Mouse (Mus musculus): ENCODE measurements around the gene Fam76a.
A peak's percentile ranks its signal among the peaks of the same experiment; 100 is the strongest.

The Fam76a gene

DNA sequence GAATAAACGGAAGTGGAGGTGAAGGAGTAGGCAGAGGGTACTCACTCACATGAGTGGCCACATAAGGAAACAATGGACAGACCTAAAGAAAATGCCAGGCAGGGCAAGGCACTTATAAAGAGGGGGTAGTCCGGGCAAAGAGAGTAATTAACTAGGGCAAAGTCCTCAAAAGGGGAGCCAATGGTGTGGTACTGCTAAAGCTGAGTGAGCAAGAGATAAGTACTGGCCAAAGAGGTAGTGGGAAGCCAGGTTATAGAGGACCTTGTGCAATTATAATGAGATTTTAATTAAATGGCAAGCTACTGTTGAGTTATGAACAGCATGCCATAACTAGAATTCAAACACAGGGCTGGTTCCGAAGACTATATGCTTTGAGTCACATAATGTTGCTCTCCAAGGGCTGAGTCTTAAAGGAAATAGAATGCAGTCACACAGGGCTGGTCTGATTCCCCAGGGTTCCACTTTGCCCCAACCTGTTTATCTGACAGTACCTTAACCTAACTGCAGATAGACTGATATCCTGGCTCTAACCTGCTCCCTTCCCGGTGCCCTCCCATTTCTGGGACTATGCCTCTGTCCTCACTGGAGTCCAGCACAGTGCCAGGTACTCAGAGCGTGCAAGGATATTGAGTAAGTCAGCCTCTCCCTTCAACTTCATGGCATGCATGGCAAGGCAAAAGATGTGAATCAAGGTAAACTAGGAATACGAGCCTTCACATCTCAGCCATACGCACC, 47.8 kb downstream of the Fam76a start:
- TF ChIP-seq GATA4 (IDR thresholded peaks at IDR 0.05; ENCODE audit: insufficient replicate concordance, low read length): no peak

DNA sequence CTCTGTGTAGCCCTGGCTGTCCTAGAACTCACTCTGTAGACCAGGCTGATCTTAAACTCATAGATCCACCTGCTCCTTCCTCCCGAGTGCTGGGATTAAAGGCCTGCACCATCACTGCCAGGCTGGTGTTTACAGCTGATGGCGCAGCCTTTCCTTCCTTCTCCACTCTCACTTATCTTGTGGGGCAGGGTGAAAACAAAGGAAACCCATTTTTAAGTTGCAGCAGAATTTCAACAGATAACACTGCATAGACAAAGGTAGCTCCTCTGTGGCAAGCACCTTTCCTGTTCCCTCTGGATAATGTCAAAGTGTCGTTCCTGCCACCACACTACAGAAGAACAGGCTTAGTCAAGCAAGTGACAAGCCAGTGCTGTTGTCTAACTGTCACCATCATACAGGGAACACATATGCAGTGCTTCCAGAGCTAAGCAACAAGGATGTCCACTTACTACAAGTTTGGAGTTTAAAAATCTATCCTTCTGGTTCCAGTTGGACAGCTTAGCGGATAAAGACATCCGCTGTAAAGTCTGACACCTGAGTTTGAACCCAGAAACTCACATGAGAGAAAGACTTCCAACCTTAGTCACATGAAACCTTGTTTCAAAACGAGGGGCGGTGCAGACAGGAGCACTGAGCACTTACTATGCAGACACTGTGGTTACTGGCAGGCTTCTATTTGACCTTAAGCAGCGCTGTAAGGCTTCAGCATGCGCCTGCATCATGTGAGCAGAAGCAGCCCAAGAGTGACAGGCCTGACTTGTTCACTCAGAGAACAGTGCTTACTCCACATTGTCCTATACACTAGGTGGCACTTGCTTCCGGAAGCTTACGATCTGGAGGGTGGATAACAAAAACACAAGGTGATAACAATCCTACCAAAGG, 48.6 kb downstream of the Fam76a start:
- peak; percentile 55; the same call in 1 of the 2 replicates for TF ChIP-seq GATA4 (IDR thresholded peaks at IDR 0.05; ENCODE audit: insufficient replicate concordance, low read length)

DNA sequence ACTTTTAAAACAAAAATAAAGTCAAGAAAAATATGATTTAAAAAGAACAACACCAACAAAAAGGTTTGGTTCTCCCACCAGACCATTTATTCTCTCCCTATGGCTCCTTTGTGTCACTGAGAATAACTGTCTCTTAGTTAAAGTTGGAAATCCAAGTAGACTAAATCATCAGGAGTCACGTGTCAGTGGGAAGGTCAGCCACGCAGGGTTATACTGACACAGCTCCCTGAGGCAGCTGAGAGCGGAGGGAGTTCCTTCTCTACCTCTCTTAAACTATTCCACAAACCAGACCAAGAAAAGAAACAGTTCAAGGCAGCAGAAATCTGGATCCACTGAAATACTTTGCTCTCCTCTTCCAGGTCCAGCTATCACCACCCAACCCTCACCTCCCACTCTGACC, 51.2 kb downstream of the Fam76a start:
- TF ChIP-seq GATA4 (IDR thresholded peaks at IDR 0.05; ENCODE audit: insufficient replicate concordance, low read length): no peak

DNA sequence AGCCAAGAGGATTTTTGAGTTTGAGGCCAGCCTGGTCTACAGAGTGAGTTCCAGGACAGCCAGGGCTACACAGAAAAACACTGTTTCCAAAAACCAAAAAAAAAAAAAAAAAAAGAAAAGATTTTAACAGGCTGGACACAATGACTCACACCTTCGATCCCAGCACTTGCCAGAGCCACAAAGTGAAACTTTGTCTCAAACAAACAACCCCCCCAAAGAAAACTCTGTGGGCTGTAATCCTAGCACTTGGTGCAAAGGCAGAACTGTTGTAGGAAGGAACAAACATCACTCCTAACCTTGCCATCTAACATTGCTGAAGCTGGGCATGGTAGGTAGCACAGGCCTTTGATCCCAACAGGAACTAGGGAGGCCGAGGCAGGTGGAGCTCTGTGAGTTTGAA, 57.5 kb downstream of the Fam76a start:
- TF ChIP-seq GATA4 (IDR thresholded peaks at IDR 0.05; ENCODE audit: insufficient replicate concordance, low read length): no peak

DNA sequence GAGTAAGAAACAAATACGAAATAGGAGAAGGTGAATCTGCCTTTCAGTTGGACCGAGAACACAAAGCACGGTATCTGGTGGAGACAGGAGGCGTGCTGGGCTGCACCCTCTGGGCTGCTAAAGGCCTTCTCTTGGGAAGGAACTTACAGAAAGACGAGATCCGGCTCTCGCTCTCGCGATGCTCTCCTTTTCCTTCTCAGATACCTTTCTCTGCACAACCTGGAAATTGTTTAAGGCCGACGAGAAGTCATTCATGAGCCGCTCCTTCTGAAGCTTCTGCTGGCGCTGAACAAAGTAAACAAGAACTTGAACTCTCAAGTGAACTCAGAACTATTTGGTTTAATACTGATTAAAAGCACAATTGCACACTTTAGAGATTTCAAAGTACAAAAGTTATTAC, 59.3 kb downstream of the Fam76a start:
- no peak for TF ChIP-seq GATA4 (IDR thresholded peaks at IDR 0.05; ENCODE audit: insufficient replicate concordance, low read length)

DNA sequence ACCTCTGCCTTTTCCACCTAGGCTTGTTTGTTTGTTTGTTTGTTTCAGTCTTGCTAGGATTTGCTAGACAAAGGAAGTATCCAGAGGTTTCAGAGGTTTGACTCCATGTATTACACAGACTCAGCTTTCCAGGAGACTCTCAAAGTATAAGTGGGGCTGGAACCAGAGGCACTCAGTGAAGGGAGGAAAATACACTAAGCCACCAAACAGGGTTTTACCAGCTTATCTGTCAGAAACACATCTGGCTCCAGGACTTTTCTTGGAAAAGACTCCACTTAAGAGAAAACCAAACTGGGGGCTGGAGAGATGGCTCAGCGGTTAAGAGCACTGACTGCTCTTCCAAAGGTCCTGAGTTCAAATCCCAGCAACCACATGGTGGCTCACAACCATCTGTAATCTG, 61.5 kb downstream of the Fam76a start:
- no peak for TF ChIP-seq GATA4 (IDR thresholded peaks at IDR 0.05; ENCODE audit: insufficient replicate concordance, low read length)
